8 mouse cellular contexts compared by ENCODE assay signal in the genomic region with DNA sequence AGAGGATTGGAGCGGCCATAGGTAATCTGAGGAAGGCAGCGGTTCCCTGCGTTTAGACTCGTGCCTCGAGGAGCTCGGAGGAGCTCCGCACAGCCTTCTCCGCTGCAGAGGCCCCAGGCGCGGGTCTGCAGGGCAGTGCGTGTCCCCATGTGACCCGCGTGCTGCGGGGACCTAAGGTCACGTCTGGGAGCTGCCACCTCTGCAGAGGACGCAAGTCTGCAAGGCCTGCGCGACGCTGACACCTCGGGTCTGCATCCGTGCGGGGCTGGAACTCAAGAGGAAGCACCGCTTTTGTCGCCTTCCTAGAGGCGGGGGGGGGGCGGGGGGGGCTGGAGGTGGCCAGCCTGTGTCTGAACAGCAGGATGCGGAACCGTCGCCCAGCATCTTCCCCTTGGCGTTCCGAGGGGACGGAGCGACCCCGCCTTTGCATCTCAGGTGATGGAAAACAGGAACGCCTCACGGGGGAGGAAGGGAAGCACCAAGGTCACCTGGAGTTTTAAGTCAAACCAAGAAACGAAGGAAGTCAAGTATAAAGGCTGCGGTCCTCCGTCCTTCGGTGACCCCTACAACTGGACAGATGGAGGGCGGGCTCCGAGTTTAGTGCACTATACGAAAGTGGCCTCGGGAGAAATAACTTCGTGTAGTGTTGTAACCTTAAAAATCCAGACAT. TPM values are rescaled to one million over a fixed set of nuclear protein-coding genes. Genes with fewer than 3 reads are reported as not detected.
A peak's percentile ranks its signal among the peaks of the same experiment; 100 is the strongest.
DNase-seq lines count a peak whose midpoint lies in the region; ATAC-seq lines count a peak whose summit lies in the region.

No protein-coding gene starts in this region.

- H3K27me3 ChIP-seq in embryonic facial prominence, embryonic 13.5 days = no peaks in the 10 kb centered on the region
- no peaks in the 10 kb centered on the region for H3K27me3 ChIP-seq in hindbrain, embryonic 13.5 days
- no peaks in the 10 kb centered on the region for H3K27me3 ChIP-seq in liver, embryonic 15.5 days
- H3K27me3 ChIP-seq in stomach, embryonic 16.5 days (ENCODE audit: control insufficient read depth, insufficient read depth, low read length) = no peaks in the 10 kb centered on the region

- peak overlapping the region; percentile 96 for H3K4me3 ChIP-seq in embryonic facial prominence, embryonic 13.5 days
- peak overlapping the region; percentile 99 for H3K4me3 ChIP-seq in hindbrain, embryonic 13.5 days
- peak overlapping the region; percentile 96 for H3K4me3 ChIP-seq in liver, embryonic 15.5 days (replicated peaks)
- peak overlapping the region; percentile 82 for H3K4me3 ChIP-seq in stomach, embryonic 16.5 days (replicated peaks; ENCODE audit: low read length)

- H3K27ac ChIP-seq in embryonic facial prominence, embryonic 13.5 days = peak overlapping the region; percentile 97
- H3K27ac ChIP-seq in hindbrain, embryonic 13.5 days = peak overlapping the region; percentile 92
- H3K27ac ChIP-seq in liver, embryonic 15.5 days (replicated peaks) = peak overlapping the region; percentile 85
- peak overlapping the region; percentile 93 for H3K27ac ChIP-seq in stomach, embryonic 16.5 days (ENCODE audit: low read length)

- peak overlapping the region; percentile 79 for H3K4me2 ChIP-seq in embryonic facial prominence, embryonic 13.5 days
- peak overlapping the region; percentile 99 for H3K4me2 ChIP-seq in hindbrain, embryonic 13.5 days
- peak overlapping the region; percentile 93 for H3K4me2 ChIP-seq in liver, embryonic 15.5 days
- H3K4me2 ChIP-seq in stomach, embryonic 16.5 days (ENCODE audit: low read depth, low read length) = peak overlapping the region; percentile 84

- no peaks in the 10 kb centered on the region for H3K9me3 ChIP-seq in embryonic facial prominence, embryonic 13.5 days
- H3K9me3 ChIP-seq in hindbrain, embryonic 13.5 days = no peaks in the 10 kb centered on the region
- H3K9me3 ChIP-seq in liver, embryonic 15.5 days (replicated peaks) = no peaks in the 10 kb centered on the region
- H3K9me3 ChIP-seq in stomach, embryonic 16.5 days (replicated peaks; ENCODE audit: control insufficient read depth, low read length) = no peaks in the 10 kb centered on the region

- peaks cover 28% of the 10 kb centered on the region for H3K4me1 ChIP-seq in embryonic facial prominence, embryonic 13.5 days
- peaks cover 49% of the 10 kb centered on the region for H3K4me1 ChIP-seq in hindbrain, embryonic 13.5 days (replicated peaks)
- peaks cover 46% of the 10 kb centered on the region for H3K4me1 ChIP-seq in liver, embryonic 15.5 days (replicated peaks)
- H3K4me1 ChIP-seq in stomach, embryonic 16.5 days (ENCODE audit: control insufficient read depth, insufficient read depth, low read length) = peaks cover 25% of the 10 kb centered on the region

- H3K9ac ChIP-seq in embryonic facial prominence, embryonic 13.5 days = peak overlapping the region; percentile 99
- H3K9ac ChIP-seq in hindbrain, embryonic 13.5 days = peak overlapping the region; percentile 88
- peak overlapping the region; percentile 69 for H3K9ac ChIP-seq in liver, embryonic 15.5 days
- peak overlapping the region; percentile 77 for H3K9ac ChIP-seq in stomach, embryonic 16.5 days (ENCODE audit: low read length)

- ATAC-seq in embryonic facial prominence, embryonic 13.5 days (ENCODE audit: insufficient number of reproducible peaks, insufficient read depth, low FRiP score, low TSS enrichment, low read depth) = no peak; the same call in 1 of the 2 replicates
- ATAC-seq in hindbrain, embryonic 13.5 days (ENCODE audit: low FRiP score) = 0 out of 2 replicates have a peak, but pooled peaks have one; percentile 0
- peak; percentile 50 for ATAC-seq in liver, embryonic 15.5 days (ENCODE audit: insufficient read depth)
- ATAC-seq in stomach, embryonic 16.5 days (ENCODE audit: insufficient read depth, low FRiP score) = no peak

- peaks cover 24% of the 10 kb centered on the region for H3K36me3 ChIP-seq in embryonic facial prominence, embryonic 13.5 days
- H3K36me3 ChIP-seq in hindbrain, embryonic 13.5 days = peaks cover 21% of the 10 kb centered on the region
- H3K36me3 ChIP-seq in liver, embryonic 15.5 days (replicated peaks) = peaks cover 17% of the 10 kb centered on the region
- H3K36me3 ChIP-seq in stomach, embryonic 16.5 days (ENCODE audit: control insufficient read depth, insufficient read depth, low read length) = peaks cover 3% of the 10 kb centered on the region; the same call in 1 of the 2 replicates

- peak; percentile 31 to 48 for DNase-seq in cerebellum, postnatal 36 days
- DNase-seq in cerebellum, postnatal 14 days = no peak
- peak; percentile 63 for DNase-seq in A20 (ENCODE audit: low read depth, low spot score)
- DNase-seq in layer of hippocampus, adult 8-10 months (ENCODE audit: low spot score in 2 of 2) = no peak

- under 1% methylated on average over 45 of the region's 45 CpGs for WGBS in embryonic facial prominence, embryonic 13.5 days
- WGBS in hindbrain, embryonic 13.5 days = under 1% methylated on average over 44 of the region's 45 CpGs
- 1% methylated on average over 44 of the region's 45 CpGs for WGBS in liver, embryonic 15.5 days (ENCODE audit: insufficient replicate concordance)
- under 1% methylated on average over 45 of the region's 45 CpGs for WGBS in stomach, embryonic 16.5 days

RNA-seq across cellular contexts. Expression of a gene that starts 0.7 kb away (rescaled TPM):
- 20.1 and 20.4 TPM in 2 replicates for polyA plus RNA-seq in embryonic facial prominence, embryonic 13.5 days (2015; fragmentation: Nextera tagmentation; extraction: Ambion mirVana)
- 15.7 and 16.6 TPM in 2 replicates for polyA plus RNA-seq in hindbrain, embryonic 13.5 days (2015; fragmentation: Nextera tagmentation; extraction: Ambion mirVana)
- polyA plus RNA-seq in liver, embryonic 15.5 days (2015; fragmentation: Nextera tagmentation; extraction: Ambion mirVana) = 7.2 and 7.7 TPM in 2 replicates
- 13.2 and 14.7 TPM in 2 replicates for polyA plus RNA-seq in stomach, embryonic 16.5 days (2015; fragmentation: Nextera tagmentation; extraction: Ambion mirVana)
- 10 to 100 TPM in 1 of 4 experiments, 1 to 10 TPM in 3; 7.1 to 11.1 (median 9.2) TPM for total RNA-seq in layer of hippocampus, adult 8-10 months (2022)

RNA-seq across cellular contexts. Expression of a gene that starts 22.1 kb away (rescaled TPM):
- 116 and 123 TPM in 2 replicates for polyA plus RNA-seq in embryonic facial prominence, embryonic 13.5 days (2015; fragmentation: Nextera tagmentation; extraction: Ambion mirVana)
- polyA plus RNA-seq in hindbrain, embryonic 13.5 days (2015; fragmentation: Nextera tagmentation; extraction: Ambion mirVana) = 128 and 141 TPM in 2 replicates
- polyA plus RNA-seq in liver, embryonic 15.5 days (2015; fragmentation: Nextera tagmentation; extraction: Ambion mirVana) = 37.0 and 37.4 TPM in 2 replicates
- polyA plus RNA-seq in stomach, embryonic 16.5 days (2015; fragmentation: Nextera tagmentation; extraction: Ambion mirVana) = 120 and 127 TPM in 2 replicates
- total RNA-seq in layer of hippocampus, adult 8-10 months (2022) = 100 to 1,000 TPM; 102 to 116 (median 113) TPM

RNA-seq across cellular contexts. Expression of a gene that starts 23.1 kb away (rescaled TPM):
- 14.5 and 15.3 TPM in 2 replicates for polyA plus RNA-seq in embryonic facial prominence, embryonic 13.5 days (2015; fragmentation: Nextera tagmentation; extraction: Ambion mirVana)
- polyA plus RNA-seq in hindbrain, embryonic 13.5 days (2015; fragmentation: Nextera tagmentation; extraction: Ambion mirVana) = 19.3 and 20.4 TPM in 2 replicates
- 3.2 and 3.6 TPM in 2 replicates for polyA plus RNA-seq in liver, embryonic 15.5 days (2015; fragmentation: Nextera tagmentation; extraction: Ambion mirVana)
- polyA plus RNA-seq in stomach, embryonic 16.5 days (2015; fragmentation: Nextera tagmentation; extraction: Ambion mirVana) = 20.9 and 36.5 TPM in 2 replicates
- total RNA-seq in layer of hippocampus, adult 8-10 months (2022) = 100 to 1,000 TPM in 3 of 4 experiments, 10 to 100 TPM in 1; 97.4 to 111 (median 103) TPM

RNA-seq across cellular contexts. Expression of a gene that starts 56.4 kb away (rescaled TPM):
- polyA plus RNA-seq in embryonic facial prominence, embryonic 13.5 days (2015; fragmentation: Nextera tagmentation; extraction: Ambion mirVana) = 15.4 and 19.6 TPM in 2 replicates
- 9.1 and 9.2 TPM in 2 replicates for polyA plus RNA-seq in hindbrain, embryonic 13.5 days (2015; fragmentation: Nextera tagmentation; extraction: Ambion mirVana)
- polyA plus RNA-seq in liver, embryonic 15.5 days (2015; fragmentation: Nextera tagmentation; extraction: Ambion mirVana) = 8.1 and 9.7 TPM in 2 replicates
- polyA plus RNA-seq in stomach, embryonic 16.5 days (2015; fragmentation: Nextera tagmentation; extraction: Ambion mirVana) = 6.6 and 6.8 TPM in 2 replicates
- total RNA-seq in layer of hippocampus, adult 8-10 months (2022) = 10 to 100 TPM; 42.8 to 55.5 (median 48.7) TPM

Comparison
In these comparisons a context has a peak if more than half of its experiments do, and no peak if none do; other contexts are left out.
1. DNase-seq: peak in cerebellum, postnatal 36 days (2 of 2) and A20 (single experiment); none in cerebellum, postnatal 14 days (0 of 2) and layer of hippocampus, adult 8-10 months (0 of 2).
2. ATAC-seq: peak in hindbrain, embryonic 13.5 days (single experiment) and liver, embryonic 15.5 days (single experiment); none in embryonic facial prominence, embryonic 13.5 days (single experiment) and stomach, embryonic 16.5 days (single experiment).
3. Peak in every context shown above with its lines, with median percentiles within 50 percentile points of each other: H3K27ac ChIP-seq, H3K4me2 ChIP-seq, H3K4me3 ChIP-seq and H3K9ac ChIP-seq.